Comparison of ENCODE assay signal across 8 mouse cellular contexts in the genomic region with DNA sequence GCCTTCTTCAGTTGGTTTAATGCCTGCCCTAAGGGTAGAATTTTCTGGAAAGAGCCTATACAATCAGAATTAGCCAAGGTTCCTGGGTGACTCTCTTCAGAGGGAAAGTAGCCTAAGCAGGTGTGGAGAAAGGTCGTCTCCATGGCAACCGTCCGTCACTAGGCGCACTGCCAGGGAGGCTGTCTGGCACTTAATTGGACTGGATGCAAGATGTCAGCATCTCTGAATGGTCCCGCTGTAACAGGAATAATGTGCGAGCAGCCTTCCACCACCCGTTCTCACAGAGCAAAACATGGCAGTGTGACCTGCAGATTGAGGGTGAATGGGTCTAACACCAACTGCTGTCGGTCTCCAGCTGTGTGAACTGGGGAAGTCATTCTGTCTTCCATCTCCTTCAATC.
DNase-seq lines count a peak whose midpoint lies in the region.

No protein-coding gene starts in this region.

- DNase-seq in right cerebral cortex, postnatal 4 days = peak; percentile 40
- DNase-seq in right cerebral cortex, adult 18-20 months = no peak
- DNase-seq in embryo, embryonic 10.5 days (ENCODE audit: low spot score) = peak; percentile 69
- peak; percentile 46 for DNase-seq in kidney, adult 9 months
- peak; percentile 6 for DNase-seq in testis, postnatal 14 days (ENCODE audit: low spot score)
- DNase-seq in layer of hippocampus, adult 8-10 months (ENCODE audit: low spot score in 2 of 2) = no peak
- no peak for DNase-seq in lung, postnatal 14 days
- no peak for DNase-seq in layer of hippocampus, adult 11-12 months (ENCODE audit: low spot score)

Comparison
In these comparisons a context has a peak if more than half of its experiments do, and no peak if none do; other contexts are left out.
1. DNase-seq: peak in right cerebral cortex, postnatal 4 days (single experiment), embryo, embryonic 10.5 days (single experiment), kidney, adult 9 months (single experiment) and testis, postnatal 14 days (single experiment); none in right cerebral cortex, adult 18-20 months (single experiment), layer of hippocampus, adult 8-10 months (0 of 2), lung, postnatal 14 days (single experiment) and layer of hippocampus, adult 11-12 months (single experiment).